Mouse (Mus musculus): ENCODE data around the gene Rcan3. TPM values are rescaled to one million over a fixed set of nuclear protein-coding genes. Genes with fewer than 3 reads are reported as not detected.

The Rcan3 gene
- polyA plus RNA-seq (2014; fragmentation: Nextera tagmentation; extraction: Ambion mirVana), result 12.5 and 13.0 TPM in 2 replicates

GRCm38 (mm10) chr4:135433443-135434394 is at the start of gene Rcan3:
Gene Rcan3 (minus strand): TSS chr4:135433853.
- H3K27ac ChIP-seq (ENCODE audit: low read depth, low read length), result no peak within 1 kb of the TSS
- H3K4me3 ChIP-seq (ENCODE audit: low read depth, low read length), result peak within 1 kb of the TSS; percentile 63
- WGBS, result under 1% methylated on average over 72 of the region's 79 CpGs
- H3K27me3 ChIP-seq (ENCODE audit: control insufficient read depth, insufficient read depth, low read length), result no peaks in the 10 kb centered on the region
- peak within 1 kb of the TSS; percentile 93 for H3K4me2 ChIP-seq (ENCODE audit: low read depth)
- no peaks in the 10 kb centered on the region for H3K36me3 ChIP-seq (ENCODE audit: control insufficient read depth, insufficient read depth, low read length)
- peak; percentile 75 for ATAC-seq (ENCODE audit: insufficient read depth, low FRiP score, low TSS enrichment)
- peaks cover 3% of the 10 kb centered on the region; the same call in 1 of the 2 replicates for H3K4me1 ChIP-seq (ENCODE audit: control insufficient read depth, insufficient read depth, low read length)
- H3K9me3 ChIP-seq (ENCODE audit: control insufficient read depth, low read length), result no peaks in the 10 kb centered on the region
- H3K9ac ChIP-seq (ENCODE audit: low read length), result peak within 1 kb of the TSS; percentile 83
- DNase-seq (ENCODE audit: low spot score), result peak; percentile 90

- Histone ChIP-seq H3K4me1 (ENCODE audit: control insufficient read depth, insufficient read depth, low read length) (no peaks in the 10 kb centered on the region), H3K27ac (ENCODE audit: low read depth, low read length) (no peak overlapping the region), H3K36me3 (ENCODE audit: control insufficient read depth, insufficient read depth, low read length) (no peaks in the 10 kb centered on the region), H3K9ac (ENCODE audit: low read length) (no peak overlapping the region), H3K27me3 (ENCODE audit: control insufficient read depth, insufficient read depth, low read length) (no peaks in the 10 kb centered on the region), H3K4me3 (ENCODE audit: low read depth, low read length) (no peak overlapping the region), H3K9me3 (ENCODE audit: control insufficient read depth, low read length) (no peaks in the 10 kb centered on the region), H3K4me2 (ENCODE audit: low read depth) (no peak overlapping the region)
- ATAC-seq (ENCODE audit: insufficient read depth, low FRiP score, low TSS enrichment) (no peak), DNase-seq (ENCODE audit: low spot score) (no peak)
- WGBS, result 78% methylated on average over 9 of the region's 9 CpGs
Observed at GRCm38 (mm10) chr4:135480370-135480769, 46.7 kb upstream of the Rcan3 start.

GRCm38 (mm10) chr4:135477851-135478250 is 44.2 kb upstream of the Rcan3 start:
- Histone ChIP-seq H3K27ac (ENCODE audit: low read depth, low read length) (no peak overlapping the region), H3K4me1 (ENCODE audit: control insufficient read depth, insufficient read depth, low read length) (no peaks in the 10 kb centered on the region), H3K27me3 (ENCODE audit: control insufficient read depth, insufficient read depth, low read length) (no peaks in the 10 kb centered on the region), H3K4me3 (ENCODE audit: low read depth, low read length) (no peak overlapping the region), H3K4me2 (ENCODE audit: low read depth) (no peak overlapping the region), H3K9me3 (ENCODE audit: control insufficient read depth, low read length) (no peaks in the 10 kb centered on the region), H3K36me3 (ENCODE audit: control insufficient read depth, insufficient read depth, low read length) (no peaks in the 10 kb centered on the region), H3K9ac (ENCODE audit: low read length) (no peak overlapping the region)
- ATAC-seq (ENCODE audit: insufficient read depth, low FRiP score, low TSS enrichment), result no peak
- no peak for DNase-seq (ENCODE audit: low spot score)
- WGBS, result 85% methylated on average over 10 of the region's 10 CpGs

- H3K27ac ChIP-seq (ENCODE audit: low read depth, low read length), result no peak overlapping the region
- no peak overlapping the region for H3K9ac ChIP-seq (ENCODE audit: low read length)
- H3K9me3 ChIP-seq (ENCODE audit: control insufficient read depth, low read length), result no peaks in the 10 kb centered on the region
- H3K4me1 ChIP-seq (ENCODE audit: control insufficient read depth, insufficient read depth, low read length), result no peaks in the 10 kb centered on the region
- no peaks in the 10 kb centered on the region for H3K27me3 ChIP-seq (ENCODE audit: control insufficient read depth, insufficient read depth, low read length)
- no peak overlapping the region for H3K4me2 ChIP-seq (ENCODE audit: low read depth)
- WGBS, result 93% methylated on average over 11 of the region's 11 CpGs
- no peak for ATAC-seq (ENCODE audit: insufficient read depth, low FRiP score, low TSS enrichment)
- H3K4me3 ChIP-seq (ENCODE audit: low read depth, low read length), result no peak overlapping the region
- no peak for DNase-seq (ENCODE audit: low spot score)
- no peaks in the 10 kb centered on the region for H3K36me3 ChIP-seq (ENCODE audit: control insufficient read depth, insufficient read depth, low read length)
Observed at GRCm38 (mm10) chr4:135463406-135463805, 29.8 kb upstream of the Rcan3 start.

GRCm38 (mm10) chr4:135453572-135453971 is 19.9 kb upstream of the Rcan3 start:
- ATAC-seq (ENCODE audit: insufficient read depth, low FRiP score, low TSS enrichment), result no peak
- H3K4me1 ChIP-seq (ENCODE audit: control insufficient read depth, insufficient read depth, low read length), result no peaks in the 10 kb centered on the region
- no peak overlapping the region for H3K27ac ChIP-seq (ENCODE audit: low read depth, low read length)
- no peaks in the 10 kb centered on the region for H3K27me3 ChIP-seq (ENCODE audit: control insufficient read depth, insufficient read depth, low read length)
- 50% methylated on average over 12 of the region's 12 CpGs for WGBS
- H3K9me3 ChIP-seq (ENCODE audit: control insufficient read depth, low read length), result no peaks in the 10 kb centered on the region
- no peaks in the 10 kb centered on the region for H3K36me3 ChIP-seq (ENCODE audit: control insufficient read depth, insufficient read depth, low read length)
- H3K4me2 ChIP-seq (ENCODE audit: low read depth), result no peak overlapping the region
- no peak for DNase-seq (ENCODE audit: low spot score)
- H3K4me3 ChIP-seq (ENCODE audit: low read depth, low read length), result no peak overlapping the region
- H3K9ac ChIP-seq (ENCODE audit: low read length), result no peak overlapping the region

- H3K27me3 ChIP-seq (ENCODE audit: control insufficient read depth, insufficient read depth, low read length), result no peaks in the 10 kb centered on the region
- H3K4me2 ChIP-seq (ENCODE audit: low read depth), result no peak overlapping the region
- no peak overlapping the region for H3K4me3 ChIP-seq (ENCODE audit: low read depth, low read length)
- H3K36me3 ChIP-seq (ENCODE audit: control insufficient read depth, insufficient read depth, low read length), result no peaks in the 10 kb centered on the region
- no peaks in the 10 kb centered on the region for H3K4me1 ChIP-seq (ENCODE audit: control insufficient read depth, insufficient read depth, low read length)
- WGBS, result 40% methylated on average over 6 of the region's 6 CpGs
- H3K9me3 ChIP-seq (ENCODE audit: control insufficient read depth, low read length), result no peaks in the 10 kb centered on the region
- DNase-seq (ENCODE audit: low spot score) (no peak), ATAC-seq (ENCODE audit: insufficient read depth, low FRiP score, low TSS enrichment) (no peak)
- no peak overlapping the region for H3K9ac ChIP-seq (ENCODE audit: low read length)
- H3K27ac ChIP-seq (ENCODE audit: low read depth, low read length), result no peak overlapping the region
Observed at GRCm38 (mm10) chr4:135453164-135453563, 19.5 kb upstream of the Rcan3 start.

GRCm38 (mm10) chr4:135451360-135452015 is 17.8 kb upstream of the Rcan3 start:
- Histone ChIP-seq H3K36me3 (ENCODE audit: control insufficient read depth, insufficient read depth, low read length) (no peaks in the 10 kb centered on the region), H3K4me2 (ENCODE audit: low read depth) (no peak overlapping the region), H3K27me3 (ENCODE audit: control insufficient read depth, insufficient read depth, low read length) (no peaks in the 10 kb centered on the region), H3K4me3 (ENCODE audit: low read depth, low read length) (no peak overlapping the region), H3K27ac (ENCODE audit: low read depth, low read length) (no peak overlapping the region), H3K9me3 (ENCODE audit: control insufficient read depth, low read length) (no peaks in the 10 kb centered on the region), H3K9ac (ENCODE audit: low read length) (no peak overlapping the region), H3K4me1 (ENCODE audit: control insufficient read depth, insufficient read depth, low read length) (no peaks in the 10 kb centered on the region)
- no peak for DNase-seq (ENCODE audit: low spot score)
- ATAC-seq (ENCODE audit: insufficient read depth, low FRiP score, low TSS enrichment), result no peak
- 59% methylated on average over 18 of the region's 18 CpGs for WGBS

GRCm38 (mm10) chr4:135442473-135442872 is 8.8 kb upstream of the Rcan3 start:
- ATAC-seq (ENCODE audit: insufficient read depth, low FRiP score, low TSS enrichment), result no peak
- 84% methylated on average over 5 of the region's 5 CpGs for WGBS
- Histone ChIP-seq H3K36me3 (ENCODE audit: control insufficient read depth, insufficient read depth, low read length) (no peaks in the 10 kb centered on the region), H3K4me1 (ENCODE audit: control insufficient read depth, insufficient read depth, low read length) (no peaks in the 10 kb centered on the region), H3K4me3 (ENCODE audit: low read depth, low read length) (no peak overlapping the region), H3K27ac (ENCODE audit: low read depth, low read length) (no peak overlapping the region), H3K9ac (ENCODE audit: low read length) (no peak overlapping the region), H3K27me3 (ENCODE audit: control insufficient read depth, insufficient read depth, low read length) (no peaks in the 10 kb centered on the region), H3K4me2 (ENCODE audit: low read depth) (no peak overlapping the region), H3K9me3 (ENCODE audit: control insufficient read depth, low read length) (no peaks in the 10 kb centered on the region)
- no peak for DNase-seq (ENCODE audit: low spot score)
